Mouse (Mus musculus) bone marrow macrophage, adult 2 months (primary cell): ENCODE data around the gene Ncoa7. TPM values are rescaled to one million over a fixed set of nuclear protein-coding genes. Genes with fewer than 3 reads are reported as not detected.
"Not testable (repeated sequence)": the region's sequence is repeated elsewhere in the genome, so short reads cannot be mapped to it uniquely, and the experiment has no call there.

Experiments
- H3K27ac ChIP-seq: 2 replicates; pipeline ENCODE4 v1.5.1; 2012; ENCODE audit warnings: low read depth, low read length; ENCODE audit not compliant: insufficient read depth
- H3K4me1 ChIP-seq: 2 replicates; pipeline ENCODE4 v1.6.1; 2012; ENCODE audit warnings: low read length; ENCODE audit not compliant: control insufficient read depth, insufficient read depth
- H3K4me3 ChIP-seq: 2 replicates; pipeline ENCODE4 v1.5.1; 2012; ENCODE audit warnings: mild to moderate bottlenecking, low read length, moderate library complexity; ENCODE audit not compliant: insufficient read depth
- CTCF ChIP-seq: IDR thresholded peaks from 2 replicates; pipeline ENCODE4 v1.5.1; 2012; ENCODE audit warnings: low read depth, mild to moderate bottlenecking, low read length, moderate library complexity
- POLR2A ChIP-seq: IDR thresholded peaks from 2 replicates; pipeline ENCODE4 v1.6.1; 2012; ENCODE audit warnings: mild to moderate bottlenecking, low read depth, low read length, borderline replicate concordance
- polyA plus RNA-seq: library from polyadenylated mRNA; stranded (reverse); fragments of >200 nt; gene quantifications from 2 replicates; pipeline ENCODE4 v1.2.4, GENCODE M21; 2012; ENCODE audit not compliant: missing spikeins, insufficient read depth, insufficient read length

The Ncoa7 gene
- polyA plus RNA-seq, 1 experiment: 30.0 TPM

DNA sequence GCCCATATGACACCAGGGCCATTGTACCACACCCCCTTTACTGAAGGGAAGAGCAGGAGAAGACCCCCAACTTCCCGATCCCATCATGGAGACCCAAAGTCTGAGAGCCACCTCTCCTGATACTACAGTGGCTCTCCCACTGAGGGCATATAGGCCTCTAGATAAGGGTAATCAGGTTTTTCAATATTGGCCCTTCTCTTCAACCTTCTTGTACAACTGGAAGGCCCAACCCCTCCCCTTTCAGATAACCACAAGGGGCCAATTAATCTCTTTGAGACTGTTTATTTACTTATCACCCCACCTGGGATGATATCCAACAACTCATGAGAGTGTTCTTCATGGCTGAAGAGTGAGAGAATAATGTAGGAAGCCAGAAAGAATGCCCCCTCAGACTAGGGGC, 170.4 kb downstream of the Ncoa7 start:
- Histone ChIP-seq H3K27ac (no peak overlapping the region), H3K4me3 (no peak overlapping the region), H3K4me1 (peaks cover 3% of the 10 kb centered on the region)
- no peak for TF ChIP-seq CTCF
- no peak for TF ChIP-seq POLR2A

DNA sequence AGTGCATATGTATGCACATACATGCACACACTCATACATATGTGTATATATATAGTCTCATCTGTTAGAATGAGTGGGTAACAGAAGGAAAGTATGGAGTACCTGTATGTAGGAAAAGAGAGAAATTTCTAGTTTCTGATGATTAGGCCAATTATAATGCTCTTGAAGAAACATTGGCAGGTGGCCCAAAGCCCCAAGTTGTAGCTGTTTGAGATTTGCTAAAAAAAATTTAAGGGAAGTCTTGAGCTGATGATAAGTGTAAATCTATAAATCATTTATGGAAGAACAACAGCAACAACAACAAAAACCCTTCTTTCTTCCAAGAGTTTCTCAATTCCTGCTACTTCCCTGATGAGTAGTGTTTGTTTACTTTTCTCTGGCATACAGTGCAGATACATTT, 173.1 kb downstream of the Ncoa7 start:
- no peak overlapping the region for H3K27ac ChIP-seq
- TF ChIP-seq CTCF (no peak), POLR2A (no peak)
- no peak overlapping the region for H3K4me3 ChIP-seq
- peaks cover 9% of the 10 kb centered on the region for H3K4me1 ChIP-seq

DNA sequence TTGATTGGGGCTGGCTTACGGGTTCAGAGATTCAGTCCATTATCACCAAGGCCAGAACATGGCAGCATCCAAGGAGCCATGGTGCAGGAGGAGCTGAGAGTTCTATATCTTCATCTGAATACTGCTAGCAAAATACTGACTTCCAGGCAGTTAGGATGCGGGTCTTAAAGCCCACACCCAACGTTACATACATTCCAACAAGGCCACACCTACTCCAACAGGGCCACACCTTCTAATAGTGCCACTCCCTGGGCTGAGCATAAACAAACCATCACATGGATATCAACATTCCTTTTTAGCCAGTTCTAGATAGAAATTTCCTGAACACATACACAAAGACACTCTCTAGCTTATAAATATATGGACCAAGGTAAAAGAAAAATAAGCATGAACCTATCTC, 173.6 kb downstream of the Ncoa7 start, which contains the start of gene Hint3:
Gene Hint3, minus strand, starts transcription at position 120 of the 400 bp plus-strand sequence.
- Histone ChIP-seq H3K4me3 (no peak within 1 kb of the TSS), H3K4me1 (peaks cover 9% of the 10 kb centered on the region), H3K27ac (no peak within 1 kb of the TSS)
- TF ChIP-seq CTCF (no peak), POLR2A (no peak)

DNA sequence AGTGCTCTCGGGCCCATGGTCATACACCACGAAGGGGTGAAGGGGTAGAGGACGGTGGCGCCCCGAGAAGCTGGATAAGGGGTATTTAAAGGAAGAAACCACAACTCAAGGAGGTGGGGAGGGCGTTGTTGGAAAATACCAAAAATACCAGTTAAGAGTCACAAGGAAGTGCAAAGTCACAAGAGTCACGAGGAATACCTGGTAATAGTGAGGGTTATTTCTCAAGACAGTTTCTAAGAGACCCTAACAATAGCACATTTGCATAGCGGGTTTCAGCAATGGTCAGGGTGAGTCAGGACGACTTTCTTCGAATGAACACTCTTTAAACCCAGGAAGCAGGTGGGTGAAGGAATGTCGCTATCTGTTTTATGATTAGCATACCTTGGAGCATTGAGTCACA, 174.7 kb downstream of the Ncoa7 start:
- H3K27ac ChIP-seq, H3K4me1 ChIP-seq, H3K4me3 ChIP-seq: not testable (repeated sequence)

DNA sequence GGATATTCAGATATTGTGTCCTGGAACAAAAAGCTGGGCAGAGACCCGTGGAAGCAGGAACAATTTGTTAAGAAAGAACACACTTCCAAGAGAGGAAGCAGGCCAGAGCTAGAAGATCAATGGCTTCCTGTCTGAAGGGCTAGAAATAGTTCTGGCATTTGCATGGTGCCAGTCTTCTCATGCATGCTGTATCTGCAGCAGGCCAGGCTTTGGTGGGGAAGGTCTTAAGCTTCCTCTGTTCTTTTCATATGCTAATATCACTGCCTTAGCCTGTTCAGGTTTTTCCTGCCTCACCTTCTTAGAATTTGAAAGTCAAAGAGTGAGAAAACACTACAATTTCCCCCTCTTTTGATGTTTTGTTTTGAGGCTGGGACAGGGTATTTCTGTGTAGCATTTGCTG, 175.6 kb downstream of the Ncoa7 start:
- peaks cover 9% of the 10 kb centered on the region for H3K4me1 ChIP-seq
- H3K4me3 ChIP-seq: no peak overlapping the region

DNA sequence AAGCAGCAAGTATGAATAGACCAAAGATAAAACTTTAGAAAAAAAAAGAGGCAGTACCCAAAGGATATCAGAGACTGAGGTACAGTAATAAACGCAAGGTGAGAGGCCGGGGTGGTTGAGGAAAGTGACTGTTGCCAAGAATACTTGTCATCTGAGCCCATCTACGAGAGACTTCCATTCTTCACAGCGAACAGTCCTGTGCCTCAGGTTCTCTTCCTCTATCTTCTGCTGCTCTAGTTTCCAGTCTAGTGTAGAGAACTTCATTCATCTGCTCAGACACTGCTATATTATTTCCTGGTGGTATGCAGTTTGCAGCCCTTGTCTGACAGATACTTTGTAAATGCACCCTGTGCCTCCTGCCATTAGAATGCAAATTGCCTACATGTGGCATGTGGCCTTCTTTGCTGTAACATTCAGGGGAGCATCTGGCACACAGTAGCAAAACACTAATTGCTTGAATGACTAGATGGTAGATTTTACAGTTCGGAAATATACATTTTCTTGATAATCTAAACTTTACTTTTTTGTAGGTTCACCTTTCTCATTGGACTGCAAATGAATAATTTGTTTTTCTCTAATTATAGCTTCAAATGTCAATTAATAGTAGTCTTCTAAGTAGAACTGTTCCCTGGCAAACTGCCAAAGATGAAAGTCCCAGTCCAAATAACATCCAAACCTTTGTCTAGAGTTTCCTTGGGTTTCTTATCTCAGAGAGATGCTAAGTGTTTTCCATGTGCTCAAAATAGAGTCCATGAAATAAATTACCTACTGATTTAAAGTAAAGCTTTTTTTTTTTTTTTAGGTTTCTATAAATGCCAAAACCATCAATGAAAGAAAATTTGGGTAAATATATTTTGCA, 178.7 kb downstream of the Ncoa7 start:
- peaks cover 15% of the 10 kb centered on the region for H3K4me1 ChIP-seq
- H3K4me3 ChIP-seq: no peak overlapping the region
- TF ChIP-seq CTCF (no peak), POLR2A (no peak)
- no peak overlapping the region for H3K27ac ChIP-seq

More for the DNA sequence above, 175.6 kb downstream of the Ncoa7 start:
- H3K27ac ChIP-seq: no peak overlapping the region; the same call in 1 of the 2 replicates
- TF ChIP-seq POLR2A (no peak), CTCF (no peak)

DNA sequence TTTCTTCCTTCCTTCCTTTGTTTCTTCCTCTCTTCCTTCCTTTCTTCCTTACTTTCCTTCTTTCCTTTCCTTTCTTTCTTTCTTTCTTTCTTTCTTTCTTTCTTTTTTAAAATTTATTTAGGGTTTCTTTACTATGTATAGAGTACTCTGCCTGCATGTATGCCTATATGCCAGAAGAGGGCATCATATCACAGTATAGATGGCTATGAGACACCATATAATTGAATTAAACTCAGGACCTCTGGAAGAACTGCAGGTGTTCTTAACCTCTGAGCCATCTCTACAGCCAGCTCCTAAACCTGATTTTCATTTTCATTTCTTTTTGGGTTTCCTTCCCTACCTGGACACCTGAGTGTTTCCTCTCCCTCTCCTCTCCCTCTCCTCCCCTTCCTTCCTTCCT, 180.2 kb downstream of the Ncoa7 start:
- Histone ChIP-seq H3K27ac (no peak overlapping the region), H3K4me3 (no peak overlapping the region), H3K4me1 (peaks cover 15% of the 10 kb centered on the region)
- TF ChIP-seq POLR2A: no peak
- TF ChIP-seq CTCF: no peak

DNA sequence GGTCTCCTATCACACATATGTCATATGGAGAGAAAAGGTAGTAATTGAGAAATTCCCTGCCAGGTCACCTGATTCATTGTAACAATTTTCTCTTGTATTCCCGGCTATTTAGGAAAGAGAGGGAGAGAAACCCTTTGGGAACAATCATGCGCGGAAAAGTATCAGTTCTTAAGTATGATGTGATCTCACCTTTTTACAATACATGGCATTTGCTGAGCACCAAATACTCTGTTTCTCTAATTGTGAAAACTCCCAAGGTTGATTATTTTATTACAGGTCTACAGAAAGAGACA, 184.3 kb downstream of the Ncoa7 start:
- Histone ChIP-seq H3K4me3 (peak overlapping the region; percentile 87), H3K4me1 (peaks cover 8% of the 10 kb centered on the region), H3K27ac (peak overlapping the region; percentile 15; the same call in 1 of the 2 replicates)
- TF ChIP-seq POLR2A (no peak), CTCF (no peak)

DNA sequence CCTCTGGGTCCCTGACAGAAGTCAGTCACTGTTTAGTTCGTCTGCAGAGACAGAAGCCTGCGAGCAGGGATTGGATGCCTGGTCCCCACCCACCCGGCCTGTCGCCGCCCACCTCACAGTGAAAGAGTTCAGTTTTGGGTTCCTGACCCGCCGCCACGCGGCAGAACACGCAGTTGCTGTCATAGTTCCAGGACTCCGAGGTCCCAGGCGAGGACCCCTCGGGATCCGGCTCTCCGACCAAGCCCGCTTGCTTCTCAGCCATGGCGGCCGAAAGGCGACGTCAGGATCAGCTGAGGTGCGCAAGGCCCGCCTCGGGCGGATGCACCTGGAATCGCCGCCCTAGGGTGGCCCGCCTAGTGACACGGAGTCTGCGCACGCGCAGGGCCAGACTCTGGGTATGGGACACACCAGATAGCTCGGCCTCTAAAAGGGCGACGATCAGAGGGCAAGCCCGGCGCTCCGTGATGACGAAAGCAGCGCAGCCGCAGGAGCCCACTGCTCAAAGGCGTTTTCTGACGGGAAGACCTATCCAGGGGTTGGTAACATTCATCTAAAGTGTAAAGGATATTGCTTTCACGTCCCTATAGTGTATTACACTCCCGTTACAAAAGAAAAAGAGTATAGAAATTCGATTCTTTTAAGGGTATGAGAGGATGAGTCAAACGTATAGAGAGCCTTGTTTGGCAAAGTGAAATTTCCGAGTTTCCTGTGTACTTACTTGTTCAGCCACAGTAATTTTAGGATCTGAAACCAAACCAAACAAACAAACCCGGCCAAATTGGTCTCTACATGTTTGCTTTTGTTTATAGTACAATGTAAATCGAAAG, 184.8 kb downstream of the Ncoa7 start:
- peaks cover 8% of the 10 kb centered on the region for H3K4me1 ChIP-seq
- H3K4me3 ChIP-seq: peak overlapping the region; percentile 87
- TF ChIP-seq CTCF (no peak), POLR2A (no peak)
- H3K27ac ChIP-seq: peak overlapping the region; percentile 91

DNA sequence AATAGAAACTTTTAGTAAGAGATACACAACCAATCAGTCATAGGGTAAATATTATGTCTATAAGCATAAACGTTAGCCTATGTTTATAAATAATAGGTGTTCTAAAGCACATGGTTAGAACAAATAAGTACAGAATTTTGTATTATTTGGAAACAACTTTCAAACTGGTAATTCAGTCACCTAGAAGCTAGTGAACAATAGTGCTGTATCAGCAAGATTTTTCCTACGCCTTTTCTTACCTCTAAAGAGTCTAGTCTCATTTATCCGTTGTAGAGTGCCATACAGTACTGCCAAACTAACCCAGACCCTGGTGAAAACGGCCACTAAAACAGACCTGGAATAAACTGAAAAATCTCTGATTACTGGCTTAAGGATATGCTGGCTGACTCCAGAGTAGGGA, 190.1 kb downstream of the Ncoa7 start:
- Histone ChIP-seq H3K4me3 (no peak overlapping the region), H3K27ac (no peak overlapping the region), H3K4me1 (0 out of 2 replicates have a peak, but pooled peaks cover 2% of the 10 kb centered on the region)
- TF ChIP-seq POLR2A: no peak
- no peak for TF ChIP-seq CTCF
